Mouse (Mus musculus) embryonic fibroblast, embryonic 13.5 days (primary cell): Measurements from ENCODE around the gene Kcnh4. TPM values are rescaled to one million over a fixed set of nuclear protein-coding genes. Genes with fewer than 3 reads are reported as not detected.

ENCODE experiments used
- H3K27ac ChIP-seq: 2 replicates; pipeline ENCODE4 v1.5.1; 2012; ENCODE audit warnings: low read length, control low read depth, inconsistent platforms; ENCODE audit not compliant: insufficient read depth
- H3K4me1 ChIP-seq: 2 replicates; pipeline ENCODE4 v1.6.1; 2011; ENCODE audit warnings: low read length; ENCODE audit not compliant: control insufficient read depth, insufficient read depth
- H3K4me3 ChIP-seq: 2 replicates; pipeline ENCODE4 v1.5.1; 2011; ENCODE audit warnings: mild to moderate bottlenecking, control low read depth, low read length; ENCODE audit not compliant: insufficient read depth
- CTCF ChIP-seq: IDR thresholded peaks from 2 replicates; pipeline ENCODE4 v1.5.1; 2011; ENCODE audit warnings: mild to moderate bottlenecking, control low read depth, low read length, moderate library complexity, borderline replicate concordance; ENCODE audit not compliant: insufficient read depth
- POLR2A ChIP-seq: IDR thresholded peaks from 2 replicates; pipeline ENCODE4 v1.6.1; 2011; ENCODE audit warnings: low read depth, mild to moderate bottlenecking, control low read depth, low read length, moderate library complexity
- polyA plus RNA-seq: library from polyadenylated mRNA; stranded (reverse); fragments of >200 nt; gene quantifications from 2 replicates; pipeline ENCODE4 v1.2.4, GENCODE M21; 2011; ENCODE audit warnings: low read depth; ENCODE audit not compliant: missing spikeins, insufficient read length

The Kcnh4 gene
- polyA plus RNA-seq, 1 experiment, result not detected

GRCm38 (mm10) chr11:100735954-100736745, 23.6 kb downstream of the Kcnh4 start:
- Histone ChIP-seq H3K4me3 (peak overlapping the region; percentile 90; the same call in 1 of the 2 replicates), H3K27ac (no peak overlapping the region), H3K4me1 (peaks cover 10% of the 10 kb centered on the region)
- TF ChIP-seq CTCF (no peak), POLR2A (no peak)

- peak overlapping the region; percentile 8; the same call in 1 of the 2 replicates for H3K4me3 ChIP-seq
- peaks cover 10% of the 10 kb centered on the region for H3K4me1 ChIP-seq
- H3K27ac ChIP-seq, result no peak overlapping the region
- TF ChIP-seq POLR2A (no peak), CTCF (no peak)
These were observed 24.4 kb downstream of the Kcnh4 start for GRCm38 (mm10) chr11:100735134-100735865.

GRCm38 (mm10) chr11:100730477-100731205, 29.1 kb downstream of the Kcnh4 start:
- H3K27ac ChIP-seq, result no peak overlapping the region
- TF ChIP-seq CTCF (no peak), POLR2A (no peak)
- peaks cover 3% of the 10 kb centered on the region for H3K4me1 ChIP-seq
- no peak overlapping the region for H3K4me3 ChIP-seq

- Histone ChIP-seq H3K4me1 (peaks cover 5% of the 10 kb centered on the region), H3K4me3 (no peak overlapping the region), H3K27ac (no peak overlapping the region)
- TF ChIP-seq CTCF, result no peak
- TF ChIP-seq POLR2A, result no peak
These were observed 29.8 kb downstream of the Kcnh4 start for GRCm38 (mm10) chr11:100729976-100730375.

GRCm38 (mm10) chr11:100728601-100729000, 31.1 kb downstream of the Kcnh4 start:
- TF ChIP-seq POLR2A, result no peak
- TF ChIP-seq CTCF, result no peak
- peaks cover 6% of the 10 kb centered on the region for H3K4me1 ChIP-seq
- no peak overlapping the region for H3K4me3 ChIP-seq
- H3K27ac ChIP-seq, result no peak overlapping the region

GRCm38 (mm10) chr11:100727201-100727600, 32.5 kb downstream of the Kcnh4 start:
- H3K4me1 ChIP-seq, result peaks cover 6% of the 10 kb centered on the region
- H3K27ac ChIP-seq, result no peak overlapping the region
- H3K4me3 ChIP-seq, result no peak overlapping the region
- no peak for TF ChIP-seq CTCF
- TF ChIP-seq POLR2A, result no peak

- H3K4me1 ChIP-seq, result peaks cover 22% of the 10 kb centered on the region
- no peak for TF ChIP-seq POLR2A
- TF ChIP-seq CTCF, result no peak
- H3K27ac ChIP-seq, result peak overlapping the region; percentile 31
- H3K4me3 ChIP-seq, result no peak overlapping the region
These were observed 34.7 kb downstream of the Kcnh4 start for GRCm38 (mm10) chr11:100724919-100725512.

- Histone ChIP-seq H3K4me3 (no peak overlapping the region), H3K27ac (no peak overlapping the region), H3K4me1 (peaks cover 25% of the 10 kb centered on the region)
- no peak for TF ChIP-seq POLR2A
- no peak for TF ChIP-seq CTCF
These were observed 37.2 kb downstream of the Kcnh4 start for GRCm38 (mm10) chr11:100722493-100723028.
